Mouse (Mus musculus): Measurements from ENCODE around the gene Sp2. TPM values are rescaled to one million over a fixed set of nuclear protein-coding genes. Genes with fewer than 3 reads are reported as not detected.

Gene Sp2
- polyA plus RNA-seq, 1 experiment: 12.3 TPM

DNA sequence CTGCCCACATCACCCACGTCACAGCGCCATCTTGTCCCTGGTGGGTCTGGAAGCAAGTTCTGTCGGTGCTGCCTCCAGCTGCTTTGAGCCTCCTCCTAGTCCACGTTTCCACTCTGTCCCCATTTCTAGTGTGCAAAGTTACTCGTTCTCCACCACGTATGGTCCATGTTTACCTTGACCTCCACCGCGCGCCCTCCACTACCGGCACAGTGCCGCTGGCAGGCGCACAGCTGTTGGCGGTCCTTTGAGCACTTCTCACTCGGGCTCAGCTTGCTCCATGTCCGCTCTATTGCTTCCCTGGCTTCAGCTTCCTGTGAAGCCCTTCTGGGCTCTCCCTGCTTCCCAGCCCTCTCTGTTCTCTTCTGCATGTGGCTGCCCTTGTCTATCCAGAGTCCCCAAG lies 1.3 kb downstream of the Sp2 start:
- Histone ChIP-seq H3K4me1 (ENCODE audit: control insufficient read depth, insufficient read depth, low read length) (0 out of 2 replicates have a peak, but pooled peaks cover 2% of the 10 kb centered on the region), H3K27ac (ENCODE audit: insufficient read depth, low read length) (no peak overlapping the region), H3K4me3 (ENCODE audit: insufficient read depth, low read length) (no peak overlapping the region)
- TF ChIP-seq CTCF (IDR thresholded peaks at IDR 0.05; ENCODE audit: borderline replicate concordance, insufficient read depth, low read length): no peak
- no peak for TF ChIP-seq POLR2A (IDR thresholded peaks at IDR 0.05; ENCODE audit: low read depth, low read length)

DNA sequence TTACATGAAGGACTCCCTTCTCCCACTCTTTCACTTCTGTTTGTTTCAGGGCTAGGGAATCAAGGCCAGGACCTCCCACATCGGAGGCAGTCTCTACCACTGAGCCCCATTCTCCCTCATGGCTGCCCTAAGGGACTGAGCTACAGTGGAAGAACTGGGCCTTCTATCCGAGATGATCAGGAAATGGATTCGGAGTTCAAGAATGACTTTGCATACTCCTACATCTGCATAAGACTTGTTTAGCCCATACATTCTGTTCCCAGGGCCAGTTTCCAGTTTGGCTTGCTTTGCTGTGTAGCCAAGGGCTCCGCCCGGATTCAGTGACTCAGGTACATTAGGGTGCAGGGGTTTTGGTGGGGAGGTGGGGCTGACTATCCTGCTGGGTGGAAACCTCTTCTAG lies 2.7 kb downstream of the Sp2 start:
- H3K4me3 ChIP-seq (ENCODE audit: insufficient read depth, low read length): no peak overlapping the region
- H3K4me1 ChIP-seq (ENCODE audit: control insufficient read depth, insufficient read depth, low read length): peaks cover 11% of the 10 kb centered on the region; the same call in 1 of the 2 replicates
- TF ChIP-seq CTCF (IDR thresholded peaks at IDR 0.05; ENCODE audit: borderline replicate concordance, insufficient read depth, low read length) (no peak), POLR2A (IDR thresholded peaks at IDR 0.05; ENCODE audit: low read depth, low read length) (no peak)
- H3K27ac ChIP-seq (ENCODE audit: insufficient read depth, low read length): no peak overlapping the region

DNA sequence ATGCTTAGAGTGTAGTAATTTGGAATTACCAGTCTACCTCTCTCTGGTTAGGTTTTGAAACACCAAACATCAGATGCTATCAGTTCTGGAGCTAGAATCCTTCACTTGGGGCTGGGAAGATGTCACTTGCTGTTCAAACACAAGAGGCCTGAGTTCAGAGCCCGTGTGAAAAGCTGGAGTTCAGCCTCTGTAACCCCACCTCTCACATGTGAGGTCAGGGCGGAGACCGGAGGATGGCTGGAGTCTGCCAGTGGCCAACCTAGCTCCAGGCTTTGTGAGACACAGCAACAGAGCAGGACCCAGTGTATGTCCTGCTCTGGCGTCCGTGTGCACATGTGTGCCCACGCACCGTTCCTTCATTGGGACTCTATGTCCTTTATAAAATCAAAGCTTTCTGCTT lies 3.4 kb downstream of the Sp2 start:
- no peak overlapping the region for H3K27ac ChIP-seq (ENCODE audit: insufficient read depth, low read length)
- TF ChIP-seq POLR2A (IDR thresholded peaks at IDR 0.05; ENCODE audit: low read depth, low read length): no peak
- no peak for TF ChIP-seq CTCF (IDR thresholded peaks at IDR 0.05; ENCODE audit: borderline replicate concordance, insufficient read depth, low read length)
- H3K4me3 ChIP-seq (ENCODE audit: insufficient read depth, low read length): no peak overlapping the region
- peaks cover 11% of the 10 kb centered on the region; the same call in 1 of the 2 replicates for H3K4me1 ChIP-seq (ENCODE audit: control insufficient read depth, insufficient read depth, low read length)

DNA sequence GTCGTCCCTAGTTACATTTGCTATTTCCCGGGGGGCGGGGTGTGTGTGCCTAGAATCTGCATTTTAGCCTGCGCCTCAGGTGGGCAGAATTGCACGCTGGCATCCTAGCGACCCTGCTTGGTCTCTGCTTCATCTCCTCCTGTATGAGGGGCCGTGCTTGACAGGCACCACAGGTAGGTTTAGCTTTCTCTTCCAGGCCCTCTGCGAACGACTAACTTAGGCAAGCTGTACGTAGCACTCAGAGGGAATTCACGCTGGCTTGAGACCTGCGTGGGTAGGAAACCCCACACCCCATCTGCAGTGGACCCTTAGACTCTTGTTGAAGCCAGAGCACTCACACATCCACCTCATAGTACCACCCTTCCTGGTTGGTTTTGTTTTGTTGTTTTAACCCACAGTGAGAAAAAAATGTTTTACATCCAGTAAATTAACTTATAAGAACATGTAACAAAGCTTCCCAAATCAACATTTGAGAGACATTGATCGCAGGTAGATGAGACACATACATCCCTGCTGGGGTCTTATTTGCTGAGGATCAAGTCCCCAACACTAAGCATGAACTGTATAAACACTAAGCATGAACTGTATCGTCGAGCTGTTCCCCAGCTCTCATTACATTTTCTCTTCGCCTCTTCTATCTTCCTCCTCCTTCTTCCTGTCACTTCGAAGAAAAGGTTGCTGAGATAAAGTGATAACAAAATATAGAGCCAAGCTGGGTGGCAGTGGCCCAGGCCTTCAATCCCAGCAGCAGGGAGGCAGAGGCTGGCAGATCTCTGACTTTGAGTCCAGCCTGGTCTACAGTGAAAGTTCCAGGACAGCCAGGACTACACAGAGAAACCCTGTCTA lies 4.1 kb downstream of the Sp2 start:
- Histone ChIP-seq H3K4me1 (ENCODE audit: control insufficient read depth, insufficient read depth, low read length) (peaks cover 11% of the 10 kb centered on the region), H3K27ac (ENCODE audit: insufficient read depth, low read length) (no peak overlapping the region), H3K4me3 (ENCODE audit: insufficient read depth, low read length) (peak overlapping the region; percentile 77)
- no peak; the same call in 1 of the 2 replicates for TF ChIP-seq POLR2A (IDR thresholded peaks at IDR 0.05; ENCODE audit: low read depth, low read length)
- TF ChIP-seq CTCF (IDR thresholded peaks at IDR 0.05; ENCODE audit: borderline replicate concordance, insufficient read depth, low read length): no peak

DNA sequence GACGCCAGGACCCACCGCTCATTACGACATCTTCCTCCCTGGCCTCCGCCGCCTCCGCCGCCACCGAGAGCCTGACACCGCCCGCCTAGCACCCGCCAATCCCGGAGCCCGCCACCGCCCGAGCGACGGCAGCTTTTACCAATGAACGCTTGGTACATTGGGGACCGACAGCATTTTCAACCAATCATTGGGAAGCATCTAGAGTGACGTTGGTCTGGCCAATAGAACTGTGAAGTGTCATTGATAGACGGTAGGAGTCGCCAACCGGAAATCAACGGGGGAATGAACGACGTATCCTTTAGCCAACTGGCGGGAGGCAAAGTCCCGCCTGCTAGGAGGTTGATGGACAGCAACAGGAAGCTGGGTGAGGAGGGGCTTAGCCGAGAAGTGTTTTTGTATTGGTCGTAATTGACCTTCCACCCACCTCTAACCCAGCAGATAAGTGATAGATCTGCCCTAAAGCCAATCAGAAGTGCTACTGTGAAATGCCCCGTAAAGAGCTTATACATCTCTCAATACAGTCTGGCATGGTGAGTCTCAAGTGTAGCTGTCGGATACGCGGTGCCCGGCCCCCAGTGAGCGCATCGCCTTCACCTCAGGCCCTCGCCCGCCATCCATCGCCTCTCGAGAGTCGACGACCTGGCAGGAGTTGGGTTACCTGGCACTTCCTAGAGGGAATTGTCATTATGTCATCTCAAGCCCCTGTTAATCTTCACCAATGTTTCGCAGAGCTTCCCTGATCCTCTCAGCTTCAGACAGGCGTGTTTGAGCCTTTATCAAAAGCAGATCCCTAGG lies 5.0 kb downstream of the Sp2 start:
- peaks cover 16% of the 10 kb centered on the region for H3K4me1 ChIP-seq (ENCODE audit: control insufficient read depth, insufficient read depth, low read length)
- peak overlapping the region; percentile 73 for H3K27ac ChIP-seq (ENCODE audit: insufficient read depth, low read length)
- peak; percentile 93 for TF ChIP-seq POLR2A (IDR thresholded peaks at IDR 0.05; ENCODE audit: low read depth, low read length)
- TF ChIP-seq CTCF (IDR thresholded peaks at IDR 0.05; ENCODE audit: borderline replicate concordance, insufficient read depth, low read length): no peak
- H3K4me3 ChIP-seq (ENCODE audit: insufficient read depth, low read length): peak overlapping the region; percentile 86

DNA sequence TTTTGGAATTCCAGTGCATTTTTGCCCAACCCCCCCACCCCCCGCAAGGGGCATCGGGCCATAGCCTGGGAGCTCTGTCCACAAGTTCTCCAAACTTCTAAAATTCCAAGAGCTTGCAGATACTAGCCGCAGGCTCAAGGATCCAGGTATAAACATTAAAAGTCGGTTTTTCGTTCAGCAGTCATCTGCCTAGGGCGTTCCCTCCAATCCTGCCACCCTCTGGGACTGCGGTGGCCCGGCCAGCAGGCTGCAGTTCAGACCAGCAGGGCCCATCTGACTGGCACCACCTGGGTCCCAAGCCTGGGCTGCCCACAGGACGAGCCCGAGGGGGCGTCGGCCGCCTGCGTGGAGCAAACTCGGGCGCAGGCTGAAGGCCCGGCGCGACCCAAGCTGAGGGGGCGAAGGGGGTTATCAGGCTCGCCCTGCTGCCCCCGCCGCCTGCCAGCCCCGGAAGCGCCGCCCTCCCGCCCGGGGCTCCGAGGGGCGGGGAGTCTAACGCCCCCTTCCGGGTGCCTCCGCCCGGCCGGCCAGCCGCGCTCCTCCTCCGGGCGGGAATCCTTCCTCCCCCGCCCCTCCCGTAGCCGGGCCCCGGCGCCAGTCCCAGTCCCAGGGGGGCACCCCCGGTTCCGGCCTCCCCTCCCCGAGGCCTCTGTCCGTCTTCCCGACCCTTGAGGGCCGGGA lies 5.7 kb downstream of the Sp2 start:
- peak overlapping the region; percentile 86 for H3K4me3 ChIP-seq (ENCODE audit: insufficient read depth, low read length)
- peak overlapping the region; percentile 99 for H3K27ac ChIP-seq (ENCODE audit: insufficient read depth, low read length)
- TF ChIP-seq CTCF (IDR thresholded peaks at IDR 0.05; ENCODE audit: borderline replicate concordance, insufficient read depth, low read length): no peak
- peak; percentile 58 for TF ChIP-seq POLR2A (IDR thresholded peaks at IDR 0.05; ENCODE audit: low read depth, low read length)
- H3K4me1 ChIP-seq (ENCODE audit: control insufficient read depth, insufficient read depth, low read length): peaks cover 21% of the 10 kb centered on the region

DNA sequence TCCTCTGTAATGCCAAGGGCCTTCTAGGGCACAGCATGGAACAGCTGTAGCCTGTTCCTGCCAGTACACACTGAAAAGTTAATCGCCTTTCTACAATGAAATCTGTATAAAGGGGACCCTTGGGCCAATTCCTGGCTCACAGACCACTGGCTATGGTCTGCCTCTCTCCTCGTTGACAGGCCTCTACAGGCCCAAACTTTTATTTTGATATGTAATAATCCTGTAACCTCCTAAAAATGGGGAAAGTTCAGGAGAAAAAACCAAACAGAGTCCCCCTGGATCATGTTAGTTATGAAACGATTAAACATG lies 6.4 kb downstream of the Sp2 start:
- Histone ChIP-seq H3K27ac (ENCODE audit: insufficient read depth, low read length) (peak overlapping the region; percentile 99), H3K4me1 (ENCODE audit: control insufficient read depth, insufficient read depth, low read length) (peaks cover 24% of the 10 kb centered on the region), H3K4me3 (ENCODE audit: insufficient read depth, low read length) (peak overlapping the region; percentile 86)
- TF ChIP-seq POLR2A (IDR thresholded peaks at IDR 0.05; ENCODE audit: low read depth, low read length) (no peak), CTCF (IDR thresholded peaks at IDR 0.05; ENCODE audit: borderline replicate concordance, insufficient read depth, low read length) (no peak)

DNA sequence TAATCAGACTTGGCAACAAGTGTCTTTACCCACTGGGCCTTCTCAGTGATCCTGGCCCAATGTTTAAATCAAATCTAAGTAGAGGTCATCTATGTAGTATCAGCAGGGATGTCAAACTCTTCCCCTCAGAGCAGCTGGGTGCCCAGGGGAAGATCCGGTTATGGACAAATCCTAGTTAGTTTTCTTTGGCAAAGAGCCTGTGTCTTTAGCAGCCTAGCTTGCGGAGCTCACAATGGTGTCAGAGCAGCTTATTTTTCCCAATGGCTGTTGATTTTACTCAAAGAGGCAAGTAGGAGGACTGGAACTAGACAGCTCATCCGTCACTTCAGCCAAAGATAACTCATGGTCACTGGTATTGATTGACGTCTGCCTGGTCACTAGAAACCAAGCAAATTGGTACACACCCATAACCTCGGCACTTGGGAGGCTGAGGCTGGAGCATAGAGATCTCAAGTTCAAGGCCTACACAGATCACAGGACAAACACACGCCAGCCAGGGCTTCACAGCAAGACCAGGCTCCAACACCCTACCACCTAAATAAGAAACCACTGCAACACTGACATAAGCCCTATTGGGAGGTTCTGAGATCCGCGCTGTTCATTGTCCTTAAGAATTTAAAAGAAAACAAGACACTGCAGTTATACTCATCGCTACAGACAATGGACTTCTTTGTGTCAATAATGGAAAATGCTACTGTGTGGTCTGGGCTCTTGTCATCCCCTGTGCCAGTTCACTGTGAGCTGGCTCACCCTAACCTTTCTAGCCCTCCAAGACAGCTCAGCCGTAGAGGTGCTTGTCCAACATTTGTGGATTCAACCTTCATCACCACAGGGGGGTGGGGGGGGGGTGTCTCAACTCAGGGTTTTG lies 7.0 kb downstream of the Sp2 start:
- Histone ChIP-seq H3K27ac (ENCODE audit: insufficient read depth, low read length) (peak overlapping the region; percentile 99), H3K4me1 (ENCODE audit: control insufficient read depth, insufficient read depth, low read length) (peaks cover 26% of the 10 kb centered on the region), H3K4me3 (ENCODE audit: insufficient read depth, low read length) (0 out of 2 replicates have a peak overlapping the region, but pooled peaks have one; percentile 86)
- TF ChIP-seq CTCF (IDR thresholded peaks at IDR 0.05; ENCODE audit: borderline replicate concordance, insufficient read depth, low read length): no peak
- peak; percentile 37 for TF ChIP-seq POLR2A (IDR thresholded peaks at IDR 0.05; ENCODE audit: low read depth, low read length)

DNA sequence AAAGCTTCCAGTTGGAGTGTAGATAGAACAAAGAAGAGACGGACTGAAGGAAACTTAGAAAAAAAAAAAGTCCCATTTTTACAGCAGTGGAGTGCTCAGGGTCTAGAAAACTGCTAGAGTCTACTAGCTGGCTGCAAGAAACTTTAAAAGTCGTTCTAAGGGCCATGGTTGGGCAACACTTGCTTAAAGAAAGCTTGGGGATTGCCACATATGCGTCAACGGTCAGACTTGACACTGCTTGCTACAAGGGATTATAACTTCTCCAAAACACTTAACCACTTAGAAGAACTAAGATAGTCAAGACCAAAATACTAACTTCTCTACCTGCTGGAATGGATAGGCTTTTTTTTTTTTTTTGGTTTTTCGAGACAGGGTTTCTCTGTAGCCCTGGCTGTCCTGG lies 7.9 kb downstream of the Sp2 start:
- no peak for TF ChIP-seq CTCF (IDR thresholded peaks at IDR 0.05; ENCODE audit: borderline replicate concordance, insufficient read depth, low read length)
- no peak for TF ChIP-seq POLR2A (IDR thresholded peaks at IDR 0.05; ENCODE audit: low read depth, low read length)
- H3K4me1 ChIP-seq (ENCODE audit: control insufficient read depth, insufficient read depth, low read length): peaks cover 31% of the 10 kb centered on the region
- H3K27ac ChIP-seq (ENCODE audit: insufficient read depth, low read length): no peak overlapping the region
- no peak overlapping the region for H3K4me3 ChIP-seq (ENCODE audit: insufficient read depth, low read length)
